Mouse (Mus musculus) erythroblast, embryonic 14.5 days (primary cell): ENCODE data around the gene Mrpl36. TPM values are rescaled to one million over a fixed set of nuclear protein-coding genes. Genes with fewer than 3 reads are reported as not detected.

Source experiments
- H3K27me3 ChIP-seq: 2 replicates; pipeline ENCODE4 v1.6.1; 2012; ENCODE audit warnings: inconsistent platforms; ENCODE audit not compliant: control insufficient read depth
- H3K36me3 ChIP-seq: 2 replicates; pipeline ENCODE4 v1.6.1; 2012; ENCODE audit warnings: mild to moderate bottlenecking, inconsistent platforms; ENCODE audit not compliant: control insufficient read depth
- H3K4me1 ChIP-seq: 2 replicates; pipeline ENCODE4 v1.6.1; 2012; ENCODE audit warnings: inconsistent platforms; ENCODE audit not compliant: control insufficient read depth
- H3K4me3 ChIP-seq: replicated peaks from 2 replicates; pipeline ENCODE3; 2012; ENCODE audit warnings: moderate library complexity, mild to moderate bottlenecking, inconsistent platforms
- H3K9me3 ChIP-seq: 2 replicates; pipeline ENCODE4 v1.6.1; 2012; ENCODE audit warnings: low read length, inconsistent platforms, mixed read lengths; ENCODE audit not compliant: control insufficient read depth
- GATA1 ChIP-seq: IDR thresholded peaks from 2 replicates; pipeline ENCODE4 v1.6.1; 2012; ENCODE audit warnings: low read length, inconsistent platforms, mixed read lengths
- TAL1 ChIP-seq: IDR thresholded peaks from 3 replicates; pipeline ENCODE4 v1.6.1; 2012; ENCODE audit warnings: low read length, inconsistent platforms, mixed read lengths
- polyA plus RNA-seq: library from polyadenylated mRNA; stranded (reverse); fragments of >175 nt; gene quantifications from 2 replicates; pipeline ENCODE4 v1.2.3, GENCODE M21; 2012

Gene Mrpl36
- polyA plus RNA-seq, result 3.9 and 5.2 TPM in 2 replicates

- Histone ChIP-seq H3K27me3 (no peaks in the 10 kb centered on the region), H3K4me3 (peak within 1 kb of the TSS; percentile 91), H3K9me3 (no peaks in the 10 kb centered on the region), H3K4me1 (peaks cover 57% of the 10 kb centered on the region), H3K36me3 (peaks cover 41% of the 10 kb centered on the region)
- TF ChIP-seq TAL1 (no peak), GATA1 (no peak)
Measured at GRCm38 (mm10) chr13:73327827-73328698, at the start of gene Mrpl36, which contains the start of gene Ndufs6. Gene Mrpl36 (plus strand): TSS chr13:73328513. Gene Ndufs6 (minus strand): TSS chr13:73328542.

DNA sequence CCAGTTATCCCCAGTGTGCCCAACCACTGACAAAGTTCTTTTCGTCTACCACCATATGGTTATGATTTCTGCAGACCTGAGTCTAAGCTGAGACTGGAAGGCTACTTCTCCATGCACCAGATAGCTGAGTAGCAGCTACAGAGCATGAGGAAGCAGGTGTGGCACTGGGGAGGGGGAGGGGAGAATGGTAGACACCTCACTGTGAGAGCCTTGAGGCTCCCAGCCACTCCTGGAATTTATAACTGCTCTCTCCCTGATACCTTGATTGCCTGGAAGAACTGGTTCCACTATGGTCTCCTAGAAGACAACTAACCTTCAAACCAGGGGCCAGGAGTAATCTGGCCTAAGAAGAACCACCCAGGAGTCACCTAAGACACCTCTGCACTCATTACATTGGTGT, 49.1 kb upstream of the Mrpl36 start:
- H3K9me3 ChIP-seq, result no peaks in the 10 kb centered on the region
- no peak overlapping the region for H3K4me3 ChIP-seq
- TF ChIP-seq TAL1 (no peak), GATA1 (no peak)
- H3K36me3 ChIP-seq, result no peaks in the 10 kb centered on the region
- no peaks in the 10 kb centered on the region for H3K4me1 ChIP-seq
- H3K27me3 ChIP-seq, result peaks cover 5% of the 10 kb centered on the region

DNA sequence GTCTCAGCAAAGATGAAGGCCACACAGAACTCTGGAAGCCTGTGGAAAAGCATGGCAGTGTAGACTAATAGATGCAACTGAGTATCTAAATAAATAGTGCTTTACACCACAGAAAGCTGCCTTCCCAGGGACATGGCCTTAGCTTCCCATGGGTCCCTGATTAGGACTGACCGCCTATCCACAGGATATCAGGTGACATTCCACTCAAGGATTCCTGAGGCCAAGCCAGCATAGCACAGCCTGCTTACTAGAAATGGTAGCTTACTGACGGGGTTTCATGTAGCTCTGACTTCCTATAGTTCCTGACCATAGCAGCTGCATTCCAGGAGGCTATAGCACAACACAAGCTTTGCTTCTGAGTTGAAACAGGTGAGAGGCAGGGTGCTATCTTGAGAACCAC, 45.9 kb upstream of the Mrpl36 start:
- H3K4me1 ChIP-seq, result no peaks in the 10 kb centered on the region
- TF ChIP-seq TAL1 (no peak), GATA1 (no peak)
- H3K27me3 ChIP-seq, result no peaks in the 10 kb centered on the region
- no peak overlapping the region for H3K4me3 ChIP-seq
- H3K36me3 ChIP-seq, result no peaks in the 10 kb centered on the region
- H3K9me3 ChIP-seq, result no peaks in the 10 kb centered on the region

- Histone ChIP-seq H3K4me1 (no peaks in the 10 kb centered on the region), H3K4me3 (no peak overlapping the region)
- TF ChIP-seq GATA1, result no peak
- TF ChIP-seq TAL1, result no peak
Measured at GRCm38 (mm10) chr13:73283534-73283933, 44.8 kb upstream of the Mrpl36 start.

GRCm38 (mm10) chr13:73290206-73290605, 38.1 kb upstream of the Mrpl36 start:
- Histone ChIP-seq H3K36me3 (no peaks in the 10 kb centered on the region), H3K9me3 (no peaks in the 10 kb centered on the region), H3K4me1 (no peaks in the 10 kb centered on the region)

More at GRCm38 (mm10) chr13:73283534-73283933, 44.8 kb upstream of the Mrpl36 start:
- Histone ChIP-seq H3K9me3 (no peaks in the 10 kb centered on the region), H3K36me3 (no peaks in the 10 kb centered on the region), H3K27me3 (no peaks in the 10 kb centered on the region)

DNA sequence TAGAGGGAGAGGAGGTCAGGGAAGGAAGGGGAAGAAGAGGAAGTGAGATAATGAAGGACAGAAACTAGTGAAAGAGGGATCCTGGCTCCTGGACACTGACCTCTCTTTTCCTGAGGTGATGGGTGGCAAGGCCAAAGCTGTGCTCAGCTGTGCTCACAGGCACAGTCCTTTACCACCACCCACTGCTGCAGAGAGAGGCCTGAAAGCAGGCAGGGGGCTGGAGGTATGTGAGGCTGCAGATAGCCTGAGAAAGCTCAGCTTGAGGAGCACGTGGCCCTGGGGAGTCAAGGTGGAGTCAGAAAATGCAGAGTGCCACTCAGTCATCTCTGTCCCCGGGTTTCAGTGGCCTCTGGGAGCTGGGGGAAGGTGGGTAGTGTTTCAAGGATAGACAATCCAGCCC, 37.2 kb upstream of the Mrpl36 start:
- Histone ChIP-seq H3K4me1 (no peaks in the 10 kb centered on the region), H3K27me3 (no peaks in the 10 kb centered on the region), H3K4me3 (no peak overlapping the region), H3K9me3 (no peaks in the 10 kb centered on the region), H3K36me3 (no peaks in the 10 kb centered on the region)
- TF ChIP-seq GATA1, result no peak
- TF ChIP-seq TAL1, result no peak

More at GRCm38 (mm10) chr13:73290206-73290605, 38.1 kb upstream of the Mrpl36 start:
- no peaks in the 10 kb centered on the region for H3K27me3 ChIP-seq
- TF ChIP-seq GATA1 (no peak), TAL1 (no peak)
- H3K4me3 ChIP-seq, result no peak overlapping the region

DNA sequence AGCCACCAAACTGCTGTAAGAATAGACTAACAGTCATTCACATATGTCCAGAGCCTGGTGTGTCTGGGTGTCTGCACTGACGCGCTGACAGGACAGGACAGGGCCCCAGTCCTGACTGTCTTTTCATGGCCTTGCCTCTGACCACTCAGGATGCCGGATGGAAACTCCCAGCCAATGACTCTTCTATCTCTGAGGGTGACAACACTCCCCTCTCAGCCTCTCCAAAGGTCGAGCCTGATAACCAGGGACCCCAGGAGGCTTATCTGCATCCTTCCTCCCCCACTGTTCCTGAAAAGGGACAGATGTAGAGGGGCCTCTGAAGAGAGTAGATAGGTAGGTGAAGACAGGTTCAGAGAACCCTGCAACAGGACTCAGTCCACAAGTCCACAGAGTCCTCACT, 29.6 kb upstream of the Mrpl36 start:
- no peaks in the 10 kb centered on the region for H3K36me3 ChIP-seq
- no peak for TF ChIP-seq TAL1
- no peak for TF ChIP-seq GATA1
- H3K9me3 ChIP-seq, result no peaks in the 10 kb centered on the region
- H3K4me1 ChIP-seq, result peaks cover 5% of the 10 kb centered on the region; the same call in 1 of the 2 replicates
- H3K27me3 ChIP-seq, result no peaks in the 10 kb centered on the region
- H3K4me3 ChIP-seq, result no peak overlapping the region

GRCm38 (mm10) chr13:73299322-73299721, 29.0 kb upstream of the Mrpl36 start:
- peaks cover 5% of the 10 kb centered on the region; the same call in 1 of the 2 replicates for H3K4me1 ChIP-seq
- no peak for TF ChIP-seq GATA1
- no peak for TF ChIP-seq TAL1
- no peak overlapping the region for H3K4me3 ChIP-seq
- H3K27me3 ChIP-seq, result no peaks in the 10 kb centered on the region
- H3K36me3 ChIP-seq, result no peaks in the 10 kb centered on the region
- H3K9me3 ChIP-seq, result no peaks in the 10 kb centered on the region

- TF ChIP-seq GATA1 (no peak), TAL1 (no peak)
- Histone ChIP-seq H3K36me3 (no peaks in the 10 kb centered on the region), H3K9me3 (no peaks in the 10 kb centered on the region), H3K4me1 (no peaks in the 10 kb centered on the region), H3K27me3 (no peaks in the 10 kb centered on the region), H3K4me3 (no peak overlapping the region)
Measured at GRCm38 (mm10) chr13:73304729-73305128, 23.6 kb upstream of the Mrpl36 start.
